Mouse (Mus musculus): Measurements from ENCODE around the gene Gucy1a1.

DNA sequence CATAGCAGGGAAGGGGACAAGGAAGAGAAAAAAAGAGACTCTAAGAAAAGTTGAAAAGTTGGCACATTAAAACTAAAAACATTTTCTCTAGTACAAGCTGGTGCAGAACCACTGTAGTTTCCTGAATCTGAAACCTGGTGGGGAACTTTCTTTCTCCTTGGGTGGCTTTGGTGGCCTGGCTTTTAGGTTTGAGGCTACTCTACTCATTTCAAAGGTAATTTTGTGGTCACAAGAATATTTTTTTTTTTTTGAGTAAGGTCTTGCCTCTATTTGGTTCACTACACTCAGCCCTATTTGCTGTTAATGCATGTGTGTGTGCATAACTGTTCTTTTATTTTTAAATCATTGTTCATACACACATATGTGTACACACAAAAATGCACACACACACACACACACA lies 389 bp upstream of the Gucy1a1 start:
- TF ChIP-seq CTCF (IDR thresholded peaks at IDR 0.05; ENCODE audit: insufficient read depth, low read depth, low read length) (no peak), POLR2A (IDR thresholded peaks at IDR 0.05; ENCODE audit: insufficient read depth, low read depth, low read length) (no peak)

Data from olfactory bulb, adult 2 months (tissue).